Mouse (Mus musculus) forebrain, embryonic 15.5 days (tissue): ENCODE measurements at regions not wholly inside any gene's neighbourhood (a gene's known extent, or its start where the extent isn't known, plus 50 kb on each side); places are given as distances from the start of the nearest gene placed in this dataset.

Experiments used
- ATAC-seq: fragments of 200-750 bp; cut with Nextera tagmentation; replicated peaks from 2 replicates; pipeline ENCODE4 v1.8.0; 2017; ENCODE audit warnings: mild to moderate bottlenecking, moderate TSS enrichment, moderate library complexity
- H3K27ac ChIP-seq: fragments of 300-500 bp; sonication (generic); replicated peaks from 2 replicates; pipeline ENCODE4 v1.5.1; 2015; ENCODE audit warnings: mild to moderate bottlenecking, inconsistent platforms
- H3K27me3 ChIP-seq: fragments of 300-500 bp; sonication (generic); 2 replicates; pipeline ENCODE4 v1.6.1; 2015; ENCODE audit warnings: inconsistent platforms
- H3K36me3 ChIP-seq: fragments of 300-500 bp; sonication (generic); 2 replicates; pipeline ENCODE4 v1.6.1; 2015; ENCODE audit warnings: mild to moderate bottlenecking, inconsistent platforms
- H3K4me1 ChIP-seq: fragments of 300-500 bp; sonication (generic); 2 replicates; pipeline ENCODE4 v1.6.1; 2015; ENCODE audit warnings: inconsistent platforms
- H3K4me2 ChIP-seq: fragments of 300-500 bp; sonication (generic); replicated peaks from 2 replicates; pipeline ENCODE4 v1.6.1; 2015; ENCODE audit warnings: mild to moderate bottlenecking, inconsistent platforms
- H3K4me3 ChIP-seq: fragments of 300-500 bp; sonication (generic); 2 replicates; pipeline ENCODE4 v1.5.1; 2015; ENCODE audit warnings: mild to moderate bottlenecking, inconsistent platforms
- H3K9ac ChIP-seq: fragments of 300-500 bp; sonication (generic); replicated peaks from 2 replicates; pipeline ENCODE4 v1.6.1; 2015; ENCODE audit warnings: mild to moderate bottlenecking, inconsistent platforms
- H3K9me3 ChIP-seq: fragments of 300-500 bp; sonication (generic); 2 replicates; pipeline ENCODE4 v1.6.1; 2016; ENCODE audit warnings: inconsistent platforms
- WGBS: fragments of 180-500 bp; shearing (Covaris S2); methylation state at CpG from one replicate; pipeline ENCODE4 v1.1.7; 2015; ENCODE audit warnings: mixed read lengths; 5-methylcytosine and 5-hydroxymethylcytosine counted together

DNA sequence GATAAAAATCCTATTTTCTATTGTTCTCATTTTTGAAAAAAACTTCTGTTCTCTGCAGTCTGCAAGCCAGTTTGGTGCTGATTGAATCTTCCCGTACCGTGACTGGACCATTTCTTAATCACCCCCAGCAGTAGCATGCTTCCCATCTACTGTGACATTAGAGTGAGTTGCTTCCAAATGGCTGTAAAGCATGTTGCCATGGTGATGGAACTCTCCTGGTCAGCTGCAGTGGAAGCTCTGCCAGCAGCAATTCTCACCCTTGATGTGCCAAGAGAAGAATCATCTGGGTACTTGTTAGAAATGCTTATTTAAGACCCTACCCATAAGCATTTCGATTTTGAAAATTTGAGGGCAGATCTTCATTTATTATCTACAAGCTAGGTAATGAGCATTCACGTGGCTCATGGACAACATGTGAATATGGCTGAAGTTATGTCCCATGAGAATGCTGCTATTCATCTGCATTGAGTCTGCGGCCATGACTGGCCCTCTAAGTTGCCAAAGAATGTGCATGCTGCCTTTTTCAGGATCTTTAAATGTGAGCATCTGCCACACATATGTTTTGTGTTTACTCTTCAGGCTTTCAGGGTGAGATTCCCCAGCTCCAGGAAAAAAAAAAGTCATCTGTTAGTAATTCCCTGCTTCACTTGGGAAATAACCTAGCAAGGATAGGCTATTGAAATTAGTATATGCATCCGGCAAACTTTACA, 62.8 kb downstream of the H2al1n start:
- H3K4me1 ChIP-seq, result peaks cover 8% of the 10 kb centered on the region; the same call in 1 of the 2 replicates
- 44% methylated on average over 6 of the region's 6 CpGs for WGBS
- no peaks in the 10 kb centered on the region for H3K9me3 ChIP-seq
- H3K9ac ChIP-seq, result no peak overlapping the region
- no peaks in the 10 kb centered on the region for H3K36me3 ChIP-seq
- H3K4me2 ChIP-seq, result no peak overlapping the region
- no peak overlapping the region for H3K27ac ChIP-seq
- ATAC-seq, result peak; percentile 95
- no peaks in the 10 kb centered on the region for H3K27me3 ChIP-seq
- H3K4me3 ChIP-seq, result no peak overlapping the region

DNA sequence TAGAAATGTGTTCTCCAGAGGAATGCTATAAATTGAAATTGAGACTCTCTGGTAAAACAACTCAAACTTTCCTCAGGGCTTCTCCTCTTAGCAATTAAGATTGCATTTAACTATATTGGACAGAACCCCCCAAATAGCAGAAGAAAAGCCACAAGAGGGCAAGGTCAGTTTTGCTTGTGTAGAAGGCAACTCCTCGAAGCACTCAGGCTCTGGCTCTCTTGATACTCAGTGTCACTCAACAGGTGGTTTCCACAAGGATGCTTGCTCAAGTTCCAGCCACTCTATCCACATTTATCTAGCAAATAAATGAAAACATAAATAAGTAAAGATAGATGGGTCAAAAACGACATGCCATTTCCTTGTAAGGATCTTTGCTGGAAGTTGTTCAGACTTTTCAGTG, 68.4 kb downstream of the H2al1n start:
- Histone ChIP-seq H3K9ac (no peak overlapping the region), H3K4me3 (no peak overlapping the region), H3K9me3 (no peaks in the 10 kb centered on the region), H3K27ac (no peak overlapping the region), H3K4me1 (peaks cover 3% of the 10 kb centered on the region; the same call in 1 of the 2 replicates), H3K4me2 (no peak overlapping the region), H3K27me3 (no peaks in the 10 kb centered on the region), H3K36me3 (no peaks in the 10 kb centered on the region)
- WGBS, result 70% methylated on average over 2 of the region's 2 CpGs
- no peak for ATAC-seq

DNA sequence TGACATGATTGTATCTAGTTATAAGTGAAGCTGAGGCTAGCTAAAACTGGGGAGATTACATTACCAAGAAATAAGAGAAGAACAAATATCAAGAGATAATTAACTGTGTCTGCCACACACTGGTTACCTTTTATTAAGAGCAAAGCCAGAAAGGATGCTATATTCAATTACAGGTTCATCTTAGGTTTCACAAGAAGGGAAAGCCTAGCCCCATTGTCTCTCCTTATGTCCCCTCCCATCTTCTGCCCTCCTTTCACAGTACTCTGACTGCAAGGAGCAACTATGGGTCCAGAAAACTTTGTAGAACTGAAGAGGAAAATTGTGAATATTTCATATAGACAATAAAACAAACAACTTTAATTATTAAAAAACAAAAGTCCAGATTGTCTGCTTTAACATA, 68.8 kb downstream of the H2al1n start:
- H3K9me3 ChIP-seq, result no peaks in the 10 kb centered on the region
- no peaks in the 10 kb centered on the region for H3K36me3 ChIP-seq
- no peak overlapping the region for H3K9ac ChIP-seq
- ATAC-seq, result no peak
- no peak overlapping the region for H3K4me2 ChIP-seq
- H3K27ac ChIP-seq, result no peak overlapping the region
- H3K27me3 ChIP-seq, result no peaks in the 10 kb centered on the region
- no peaks in the 10 kb centered on the region for H3K4me1 ChIP-seq
- no peak overlapping the region for H3K4me3 ChIP-seq

DNA sequence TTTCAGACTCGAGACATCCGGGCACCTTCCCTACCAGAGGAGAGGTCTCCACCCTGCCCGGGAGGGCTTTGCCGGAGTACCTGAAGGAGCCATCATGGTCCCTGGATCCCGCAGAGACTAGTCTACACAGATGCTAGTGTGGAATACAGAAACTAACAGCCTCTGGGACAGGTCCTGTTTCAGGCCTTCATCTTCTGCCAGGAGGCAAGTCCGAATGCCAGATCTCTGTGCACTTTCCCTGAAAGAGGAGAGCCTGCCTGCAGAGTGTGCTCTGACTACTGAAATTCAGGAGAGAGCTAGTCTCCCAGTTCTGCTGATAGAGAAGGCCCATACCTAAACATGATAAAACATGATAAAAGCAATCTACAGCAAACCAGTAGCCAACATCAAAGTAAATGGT, 83.9 kb downstream of the H2al1n start:
- Histone ChIP-seq H3K9ac (no peak overlapping the region), H3K27me3 (no peaks in the 10 kb centered on the region), H3K4me1 (no peaks in the 10 kb centered on the region), H3K4me3 (no peak overlapping the region), H3K9me3 (no peaks in the 10 kb centered on the region), H3K27ac (no peak overlapping the region), H3K36me3 (no peaks in the 10 kb centered on the region), H3K4me2 (no peak overlapping the region)
- WGBS, result 92% methylated on average over 6 of the region's 6 CpGs
- no peak for ATAC-seq

DNA sequence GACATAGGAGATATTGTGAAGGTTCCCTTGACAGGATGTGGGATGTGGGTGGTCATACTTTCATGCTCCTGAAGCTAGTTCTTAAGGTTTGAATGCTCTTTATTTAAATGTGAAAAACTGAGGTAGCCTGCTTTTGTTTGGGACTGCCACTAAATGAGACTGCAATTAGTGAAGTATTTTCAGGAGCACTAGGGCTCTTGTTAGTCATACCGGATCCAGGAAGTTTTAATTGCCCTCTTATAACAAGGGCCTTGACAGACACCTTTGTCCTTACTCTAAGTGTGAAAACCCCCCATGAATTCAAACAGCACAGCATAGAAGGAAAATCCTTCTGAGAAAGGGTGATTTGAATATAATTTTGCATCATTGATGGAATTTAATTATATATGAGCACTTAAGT, 91.2 kb downstream of the H2al1n start:
- ATAC-seq, result peak; percentile 76; the same call in 1 of the 2 replicates
- Histone ChIP-seq H3K4me1 (no peaks in the 10 kb centered on the region), H3K36me3 (no peaks in the 10 kb centered on the region), H3K4me3 (no peak overlapping the region), H3K27ac (no peak overlapping the region), H3K27me3 (no peaks in the 10 kb centered on the region), H3K4me2 (no peak overlapping the region), H3K9me3 (no peaks in the 10 kb centered on the region), H3K9ac (no peak overlapping the region)
- WGBS, result 33% methylated on average over 1 of the region's 1 CpGs

DNA sequence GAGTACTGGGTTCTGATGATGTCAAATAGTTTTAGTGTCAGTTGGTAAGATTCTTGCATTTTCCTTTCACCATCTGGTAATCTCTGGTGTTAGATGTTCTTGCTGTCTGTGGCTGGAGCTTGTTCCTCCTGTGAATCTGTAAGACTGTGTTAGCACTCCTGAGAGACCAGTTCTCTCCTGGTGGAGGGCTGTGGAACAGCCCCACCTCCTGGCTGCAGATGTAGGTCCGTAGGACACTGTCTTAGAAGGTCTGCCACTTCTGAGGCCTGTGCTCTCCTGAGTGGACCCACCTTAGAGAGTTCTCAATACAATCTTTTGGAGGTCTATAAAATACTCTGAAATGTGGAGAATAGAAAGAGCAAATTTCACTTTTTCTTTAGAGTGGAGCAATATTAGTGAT, 101.8 kb downstream of the H2al1n start:
- Histone ChIP-seq H3K9me3 (no peaks in the 10 kb centered on the region), H3K36me3 (no peaks in the 10 kb centered on the region), H3K27ac (no peak overlapping the region), H3K9ac (no peak overlapping the region), H3K4me3 (no peak overlapping the region), H3K27me3 (no peaks in the 10 kb centered on the region), H3K4me1 (no peaks in the 10 kb centered on the region), H3K4me2 (no peak overlapping the region)
- WGBS, result 63% methylated on average over 1 of the region's 1 CpGs
- no peak for ATAC-seq

DNA sequence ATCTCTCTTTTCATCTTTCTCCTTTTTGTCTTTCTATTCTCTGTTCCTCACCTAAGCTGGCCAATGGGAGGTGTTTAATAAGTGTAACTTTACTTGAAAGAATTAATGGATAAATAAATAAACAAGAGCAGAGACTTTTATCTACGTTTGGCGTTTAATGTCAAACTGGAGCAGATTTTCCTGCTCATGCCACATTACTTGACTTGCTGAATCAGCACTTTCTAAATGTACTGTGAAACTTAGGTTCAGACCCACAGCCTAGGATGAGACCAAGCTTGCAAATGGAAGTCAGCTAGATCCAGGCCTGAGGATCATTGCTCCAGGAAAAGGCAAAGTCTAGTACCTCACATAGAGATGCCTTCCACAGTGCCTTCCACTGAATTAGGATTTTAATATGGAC, 141.5 kb downstream of the H2al1n start:
- no peak overlapping the region for H3K27ac ChIP-seq
- H3K4me3 ChIP-seq, result no peak overlapping the region
- H3K27me3 ChIP-seq, result no peaks in the 10 kb centered on the region
- ATAC-seq, result no peak
- no peaks in the 10 kb centered on the region for H3K4me1 ChIP-seq
- H3K36me3 ChIP-seq, result no peaks in the 10 kb centered on the region
- no peak overlapping the region for H3K4me2 ChIP-seq
- no peak overlapping the region for H3K9ac ChIP-seq
- 83% methylated on average over 2 of the region's 2 CpGs for WGBS
- no peaks in the 10 kb centered on the region for H3K9me3 ChIP-seq

DNA sequence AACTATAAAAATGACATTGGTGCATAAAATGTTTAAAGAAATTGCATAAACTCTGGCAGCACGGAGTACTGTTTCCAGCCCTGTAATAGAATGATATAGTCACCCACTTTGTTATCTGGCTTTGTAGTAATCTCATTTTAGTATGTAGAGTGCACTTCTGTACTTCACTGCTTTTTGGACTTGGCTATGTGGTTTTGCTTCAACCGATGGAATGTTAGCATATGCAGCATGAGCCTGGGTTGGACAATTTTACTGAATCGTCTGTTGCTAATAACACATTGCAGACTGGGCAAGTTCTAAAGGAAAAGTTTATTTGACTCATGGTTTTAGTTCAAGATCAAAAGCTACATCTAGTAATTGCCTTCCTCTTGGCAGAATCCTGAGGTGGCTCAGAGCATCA, 142.4 kb downstream of the H2al1n start:
- Histone ChIP-seq H3K27me3 (no peaks in the 10 kb centered on the region), H3K9me3 (no peaks in the 10 kb centered on the region), H3K36me3 (no peaks in the 10 kb centered on the region), H3K9ac (no peak overlapping the region), H3K4me1 (no peaks in the 10 kb centered on the region), H3K4me3 (no peak overlapping the region), H3K4me2 (no peak overlapping the region), H3K27ac (no peak overlapping the region)
- 73% methylated on average over 3 of the region's 3 CpGs for whole genome bisulfite sequencing
- ATAC-seq, result no peak

DNA sequence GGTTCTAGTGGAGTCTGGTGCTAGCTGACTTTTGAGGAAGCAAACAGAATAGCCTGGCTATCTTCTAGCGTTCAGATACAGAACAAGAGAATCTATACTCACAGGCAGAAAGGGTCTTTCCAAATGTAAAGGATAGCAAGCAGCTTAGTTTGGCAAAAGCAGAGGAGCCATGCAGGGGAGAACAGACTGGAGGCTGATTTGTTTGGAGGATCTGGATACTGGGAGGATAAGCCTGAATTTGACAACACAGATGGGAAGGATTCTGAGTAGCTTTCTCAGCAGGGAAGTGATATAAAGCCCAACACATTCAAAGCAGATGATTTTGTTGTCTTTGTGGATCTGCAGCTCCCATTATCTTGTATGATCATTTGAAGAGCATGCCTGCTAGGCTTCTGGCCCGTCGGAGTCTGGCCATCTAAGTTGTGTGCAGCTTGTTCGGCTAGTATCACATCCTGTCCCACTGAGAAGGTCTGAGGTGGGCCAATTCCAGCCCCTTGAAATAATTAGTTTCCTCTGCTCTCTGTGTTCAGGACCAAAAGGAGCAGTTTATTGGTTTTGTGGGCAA, 145.6 kb downstream of the H2al1n start:
- WGBS, result 68% methylated on average over 4 of the region's 4 CpGs
- Histone ChIP-seq H3K4me2 (no peak overlapping the region), H3K4me3 (no peak overlapping the region), H3K36me3 (no peaks in the 10 kb centered on the region), H3K9ac (no peak overlapping the region), H3K9me3 (no peaks in the 10 kb centered on the region), H3K27me3 (no peaks in the 10 kb centered on the region), H3K27ac (no peak overlapping the region), H3K4me1 (no peaks in the 10 kb centered on the region)
- no peak for ATAC-seq
